Mouse (Mus musculus) embryonic facial prominence, embryonic 15.5 days (tissue): ENCODE measurements around the gene R3hdm2. TPM values are rescaled to one million over a fixed set of nuclear protein-coding genes. Genes with fewer than 3 reads are reported as not detected.

ENCODE experiments used
- ATAC-seq: fragments of 200-750 bp; cut with Nextera tagmentation; 2 replicates; pipeline ENCODE4 v1.8.0; 2017; ENCODE audit warnings: low read depth, moderate TSS enrichment; ENCODE audit not compliant: insufficient number of reproducible peaks, low FRiP score, low TSS enrichment
- H3K27ac ChIP-seq: fragments of 300-500 bp; sonication (generic); replicated peaks from 2 replicates; pipeline ENCODE4 v1.5.1; 2015; ENCODE audit warnings: mild to moderate bottlenecking, inconsistent platforms
- H3K27me3 ChIP-seq: fragments of 300-500 bp; sonication (generic); 2 replicates; pipeline ENCODE4 v1.6.1; 2015; ENCODE audit warnings: inconsistent platforms
- H3K36me3 ChIP-seq: fragments of 300-500 bp; sonication (generic); 2 replicates; pipeline ENCODE4 v1.6.1; 2015; ENCODE audit warnings: mild to moderate bottlenecking, inconsistent platforms
- H3K4me1 ChIP-seq: fragments of 300-500 bp; sonication (generic); 2 replicates; pipeline ENCODE4 v1.6.1; 2015; ENCODE audit warnings: inconsistent platforms
- H3K4me2 ChIP-seq: fragments of 300-500 bp; sonication (generic); replicated peaks from 2 replicates; pipeline ENCODE4 v1.6.1; 2015; ENCODE audit warnings: mild to moderate bottlenecking, inconsistent platforms
- H3K4me3 ChIP-seq: fragments of 300-500 bp; sonication (generic); replicated peaks from 2 replicates; pipeline ENCODE4 v1.5.1; 2015; ENCODE audit warnings: mild to moderate bottlenecking, inconsistent platforms
- H3K9ac ChIP-seq: fragments of 300-500 bp; sonication (generic); 2 replicates; pipeline ENCODE4 v1.6.1; 2015; ENCODE audit warnings: inconsistent platforms
- H3K9me3 ChIP-seq: fragments of 300-500 bp; sonication (generic); replicated peaks from 2 replicates; pipeline ENCODE4 v1.6.1; 2016; ENCODE audit warnings: inconsistent platforms
- WGBS: fragments of 180-500 bp; shearing (Covaris S2); methylation state at CpG from one replicate; pipeline ENCODE4 v1.1.7; 2015; 5-methylcytosine and 5-hydroxymethylcytosine counted together
- polyA plus RNA-seq: library from polyadenylated mRNA; unstranded; fragments of >200 nt; fragmentation: Nextera tagmentation; extraction: Ambion mirVana; gene quantifications from 2 replicates; pipeline ENCODE4 v1.2.1, GENCODE M21; 2015

Gene R3hdm2
- polyA plus RNA-seq, 1 experiment from 2014 or later: 40.1 TPM

DNA sequence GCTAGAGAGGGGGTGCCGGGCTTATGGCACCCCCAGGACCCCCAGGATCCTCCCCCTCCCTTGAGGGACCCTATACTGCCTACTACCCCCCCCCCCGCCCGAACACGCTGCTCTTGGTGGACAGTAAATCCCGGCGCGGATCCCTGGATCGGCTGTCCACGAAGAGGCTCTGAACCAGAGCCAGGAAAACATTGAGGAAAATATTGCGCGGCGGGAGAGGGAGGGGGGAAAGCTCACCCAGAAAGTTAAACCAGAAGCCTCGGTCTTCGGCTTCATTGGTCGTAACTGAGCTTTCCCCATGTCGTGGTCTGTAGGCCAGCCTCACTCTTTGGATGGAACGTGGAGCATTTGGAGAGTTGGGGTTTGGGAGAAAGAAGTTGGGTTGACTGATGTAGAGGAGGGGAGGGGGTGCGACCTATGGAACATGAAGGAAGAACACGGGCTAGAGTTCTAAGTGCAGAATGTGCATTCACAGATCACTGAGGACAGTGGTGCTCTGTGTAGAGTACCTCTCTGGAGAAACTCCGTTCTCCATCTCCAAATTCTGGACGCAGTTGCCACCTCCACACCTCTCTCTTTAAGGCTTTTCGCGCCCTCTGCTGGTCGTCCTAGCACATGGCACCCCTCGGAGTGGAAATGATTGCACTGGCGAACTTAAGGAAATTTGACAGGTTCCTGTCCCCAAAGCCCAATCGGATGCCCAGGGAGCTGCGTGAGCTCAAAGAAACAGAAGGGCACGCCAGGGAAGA, 38.1 kb upstream of the R3hdm2 start, which contains the start of gene Gli1:
Gene Gli1, minus strand, starts transcription at position 84 of the 749 bp plus-strand sequence.
- Histone ChIP-seq H3K4me1 (peaks cover 31% of the 10 kb centered on the region), H3K27ac (peak within 1 kb of the TSS; percentile 96), H3K9ac (peak within 1 kb of the TSS; percentile 33), H3K9me3 (no peaks in the 10 kb centered on the region), H3K4me3 (peak within 1 kb of the TSS; percentile 56), H3K36me3 (peaks cover 3% of the 10 kb centered on the region; the same call in 1 of the 2 replicates), H3K27me3 (no peaks in the 10 kb centered on the region), H3K4me2 (peak within 1 kb of the TSS; percentile 93)
- ATAC-seq: no peak
- WGBS: under 1% methylated on average over 29 of the region's 29 CpGs

DNA sequence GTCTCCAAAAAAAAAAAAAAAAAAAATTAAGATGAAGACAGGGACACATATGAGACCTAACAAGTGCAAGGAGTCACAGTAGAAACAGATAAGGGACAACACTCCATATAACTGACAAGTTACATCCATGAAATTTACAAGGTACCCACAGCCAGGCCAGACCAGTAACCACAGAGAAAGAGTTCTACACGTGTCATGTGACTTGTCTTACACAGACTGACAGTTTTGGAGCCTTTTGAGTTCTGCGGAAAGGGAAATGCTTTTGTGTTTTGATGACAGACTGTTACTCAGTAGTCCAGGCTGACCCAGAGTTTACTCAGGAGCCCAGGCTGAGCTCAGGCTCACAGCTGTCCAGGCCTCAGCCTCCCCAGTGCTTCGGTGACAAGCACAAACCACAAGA, 37.1 kb upstream of the R3hdm2 start:
- Histone ChIP-seq H3K4me3 (no peak overlapping the region), H3K9ac (no peak overlapping the region), H3K36me3 (no peaks in the 10 kb centered on the region), H3K27me3 (no peaks in the 10 kb centered on the region), H3K27ac (no peak overlapping the region), H3K9me3 (no peaks in the 10 kb centered on the region), H3K4me1 (peaks cover 28% of the 10 kb centered on the region), H3K4me2 (no peak overlapping the region)
- no peak for ATAC-seq
- whole genome bisulfite sequencing: 57% methylated on average over 3 of the region's 3 CpGs

DNA sequence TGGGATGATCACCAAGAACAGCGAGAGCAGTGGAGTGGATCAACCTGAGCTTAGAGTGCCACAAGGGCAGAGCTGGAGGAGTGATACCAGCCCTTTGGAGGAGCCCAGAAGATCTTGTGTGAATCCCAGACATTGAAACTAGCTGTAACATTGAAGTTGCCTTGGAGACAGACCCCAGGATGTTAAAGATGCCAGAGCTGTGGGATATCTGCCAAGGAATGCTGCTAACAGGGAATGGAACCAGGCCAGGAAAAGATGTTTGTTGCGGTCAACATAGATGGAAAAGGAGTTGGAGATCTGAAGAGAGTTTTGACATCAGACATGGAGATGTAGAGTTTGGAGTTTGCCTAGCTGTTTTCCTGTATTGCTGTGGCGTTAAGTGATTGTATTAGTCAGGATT, 34.0 kb upstream of the R3hdm2 start:
- Histone ChIP-seq H3K4me2 (no peak overlapping the region), H3K27ac (no peak overlapping the region), H3K9ac (no peak overlapping the region), H3K36me3 (no peaks in the 10 kb centered on the region), H3K27me3 (no peaks in the 10 kb centered on the region), H3K4me1 (peaks cover 6% of the 10 kb centered on the region), H3K9me3 (no peaks in the 10 kb centered on the region), H3K4me3 (no peak overlapping the region)
- ATAC-seq: no peak
- 78% methylated on average over 3 of the region's 3 CpGs for WGBS

DNA sequence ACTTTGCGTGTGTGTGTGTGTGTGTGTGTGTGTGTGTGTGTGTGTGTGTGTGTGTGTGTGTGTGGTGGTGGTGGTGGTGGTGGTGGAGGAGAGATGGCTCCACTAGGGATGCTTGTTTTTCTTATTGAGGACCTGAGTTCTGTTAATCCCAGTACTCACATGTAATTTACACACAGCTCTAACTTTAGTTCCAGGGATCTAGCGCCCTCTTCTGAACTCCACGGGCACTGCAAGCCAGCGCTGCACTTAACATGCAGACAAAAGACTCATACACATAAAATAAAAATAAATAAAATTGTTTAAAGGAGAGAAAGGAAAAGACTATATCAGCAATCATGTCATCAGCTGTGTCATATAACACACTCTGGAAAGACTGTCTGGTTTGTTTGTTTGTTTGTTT, 31.2 kb upstream of the R3hdm2 start:
- Histone ChIP-seq H3K9me3 (no peaks in the 10 kb centered on the region), H3K4me2 (no peak overlapping the region), H3K9ac (no peak overlapping the region), H3K27me3 (no peaks in the 10 kb centered on the region), H3K27ac (no peak overlapping the region), H3K36me3 (no peaks in the 10 kb centered on the region), H3K4me3 (no peak overlapping the region), H3K4me1 (no peaks in the 10 kb centered on the region)
- 58% methylated on average over 4 of the region's 4 CpGs for WGBS
- no peak for ATAC-seq

DNA sequence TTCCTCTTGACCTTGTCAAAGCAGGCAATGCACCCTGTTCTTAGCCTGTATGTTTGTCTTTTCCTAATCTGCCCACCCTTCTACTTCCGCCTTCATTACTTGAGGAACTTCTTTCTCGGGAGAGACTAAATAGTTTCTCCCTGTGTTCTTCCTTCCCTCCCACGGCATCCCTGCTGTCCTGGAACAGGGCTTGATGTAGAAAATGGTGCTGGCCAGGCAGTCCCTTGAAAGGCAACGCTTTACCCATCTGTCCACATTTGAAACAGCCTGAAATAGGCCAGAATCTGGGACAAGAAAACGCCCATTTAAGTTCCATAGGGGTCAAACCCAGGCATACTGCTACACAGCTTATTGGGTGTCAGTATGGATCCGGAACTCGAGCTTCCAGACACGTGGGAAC, 30.3 kb upstream of the R3hdm2 start:
- Histone ChIP-seq H3K27ac (no peak overlapping the region), H3K4me3 (no peak overlapping the region), H3K36me3 (no peaks in the 10 kb centered on the region), H3K9me3 (no peaks in the 10 kb centered on the region), H3K4me1 (no peaks in the 10 kb centered on the region), H3K4me2 (no peak overlapping the region), H3K27me3 (no peaks in the 10 kb centered on the region), H3K9ac (no peak overlapping the region)
- ATAC-seq: no peak
- WGBS: 76% methylated on average over 8 of the region's 8 CpGs

GRCm38 (mm10) chr10:127350594-127351284, 29.4 kb upstream of the R3hdm2 start:
- Histone ChIP-seq H3K4me3 (peak overlapping the region; percentile 34), H3K9me3 (no peaks in the 10 kb centered on the region), H3K36me3 (no peaks in the 10 kb centered on the region), H3K9ac (0 out of 2 replicates have a peak overlapping the region, but pooled peaks have one; percentile 13), H3K4me1 (no peaks in the 10 kb centered on the region), H3K4me2 (peak overlapping the region; percentile 46), H3K27ac (no peak overlapping the region), H3K27me3 (no peaks in the 10 kb centered on the region)
- 9% methylated on average over 24 of the region's 24 CpGs for WGBS
- peak; percentile 72; the same call in 1 of the 2 replicates for ATAC-seq

DNA sequence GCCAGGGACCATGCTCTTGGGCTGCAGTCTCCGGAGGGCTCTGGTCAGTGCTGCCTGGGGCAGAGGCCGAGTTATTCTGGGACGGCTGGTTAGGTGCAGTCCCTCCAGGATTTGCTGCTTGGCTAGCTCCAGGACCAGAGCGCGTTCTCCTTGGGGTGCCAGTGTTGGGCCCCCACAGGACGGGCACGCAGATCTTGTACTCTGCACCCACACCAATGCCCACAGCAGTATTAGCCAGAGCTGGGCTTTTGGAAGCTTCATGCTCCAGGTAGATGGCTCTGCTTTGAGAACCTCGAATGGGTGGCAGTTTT, 28.9 kb upstream of the R3hdm2 start:
- Histone ChIP-seq H3K27ac (no peak overlapping the region), H3K27me3 (no peaks in the 10 kb centered on the region), H3K4me3 (no peak overlapping the region), H3K9me3 (no peaks in the 10 kb centered on the region), H3K36me3 (no peaks in the 10 kb centered on the region), H3K9ac (0 out of 2 replicates have a peak overlapping the region, but pooled peaks have one; percentile 13), H3K4me1 (no peaks in the 10 kb centered on the region), H3K4me2 (peak overlapping the region; percentile 46)
- no peak for ATAC-seq
- WGBS: 79% methylated on average over 8 of the region's 8 CpGs

- no peak for ATAC-seq
- Histone ChIP-seq H3K27me3 (no peaks in the 10 kb centered on the region), H3K27ac (no peak overlapping the region), H3K4me2 (no peak overlapping the region), H3K9ac (no peak overlapping the region), H3K36me3 (no peaks in the 10 kb centered on the region), H3K4me1 (no peaks in the 10 kb centered on the region), H3K9me3 (no peaks in the 10 kb centered on the region), H3K4me3 (no peak overlapping the region)
- WGBS: 69% methylated on average over 8 of the region's 8 CpGs
Observed at GRCm38 (mm10) chr10:127351719-127352118, 28.4 kb upstream of the R3hdm2 start.

GRCm38 (mm10) chr10:127352187-127352586, 27.9 kb upstream of the R3hdm2 start:
- Histone ChIP-seq H3K36me3 (no peaks in the 10 kb centered on the region), H3K4me3 (no peak overlapping the region), H3K27me3 (no peaks in the 10 kb centered on the region), H3K4me2 (no peak overlapping the region), H3K9ac (no peak overlapping the region), H3K9me3 (no peaks in the 10 kb centered on the region), H3K4me1 (no peaks in the 10 kb centered on the region), H3K27ac (no peak overlapping the region)
- WGBS: 87% methylated on average over 9 of the region's 9 CpGs
- ATAC-seq: no peak

- no peak for ATAC-seq
Observed at GRCm38 (mm10) chr10:127352766-127353165, 27.4 kb upstream of the R3hdm2 start.

DNA sequence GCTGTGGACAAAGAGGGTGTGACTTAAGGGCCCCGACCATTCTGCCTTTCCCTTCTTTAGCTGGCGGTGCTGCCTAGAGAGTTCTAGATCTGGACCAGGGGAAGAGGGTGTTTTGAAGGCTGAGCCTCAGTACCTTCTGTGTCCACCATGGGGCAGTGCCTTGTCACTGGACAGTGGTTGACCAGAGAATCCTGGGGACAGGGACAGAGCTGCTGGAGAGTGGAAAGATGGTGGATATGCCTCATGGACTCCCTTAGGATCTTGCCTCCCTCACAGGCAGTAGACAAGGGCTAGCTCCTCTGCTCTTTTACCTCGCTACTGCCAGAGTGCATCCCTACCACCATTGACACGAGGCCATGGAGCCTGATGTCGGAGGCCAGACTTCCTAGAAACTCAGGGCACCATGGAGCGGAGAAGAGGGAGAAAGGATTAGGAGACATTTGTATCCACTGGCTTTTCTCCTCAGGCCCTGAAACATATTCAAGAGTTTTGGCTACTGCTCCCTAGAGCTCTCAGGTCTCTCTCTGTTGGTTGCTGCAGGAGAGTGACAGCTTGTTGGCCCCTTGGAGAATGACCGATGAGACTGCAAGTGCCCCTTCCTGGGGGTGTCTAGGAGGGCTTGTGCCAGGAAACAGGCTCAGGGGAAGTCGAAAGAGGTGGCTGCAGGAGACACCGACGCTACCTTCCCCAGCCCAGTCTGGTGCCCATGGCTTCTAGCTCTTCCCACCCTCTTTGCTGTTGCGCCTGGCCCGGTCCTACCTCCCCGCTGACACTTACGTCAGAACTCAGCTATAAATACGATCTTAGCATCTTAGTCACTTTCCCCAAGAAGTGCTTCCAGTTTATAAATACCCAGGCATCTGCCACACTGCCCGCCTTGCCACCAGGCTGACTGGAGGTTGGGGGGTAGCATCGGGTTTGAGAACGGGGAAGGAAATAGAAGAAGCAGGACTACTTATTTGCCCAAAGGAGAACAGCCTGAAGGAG, 25.9 kb upstream of the R3hdm2 start, which contains the start of gene Inhbe:
Gene Inhbe, minus strand, starts transcription at position 503 of the 987 bp plus-strand sequence.
- Histone ChIP-seq H3K36me3 (no peaks in the 10 kb centered on the region), H3K9me3 (no peaks in the 10 kb centered on the region), H3K27me3 (no peaks in the 10 kb centered on the region), H3K4me2 (no peak within 1 kb of the TSS), H3K4me1 (no peaks in the 10 kb centered on the region), H3K4me3 (no peak within 1 kb of the TSS), H3K9ac (no peak within 1 kb of the TSS), H3K27ac (no peak within 1 kb of the TSS)
- ATAC-seq: no peak
- 83% methylated on average over 18 of the region's 18 CpGs for WGBS

More at GRCm38 (mm10) chr10:127352766-127353165, 27.4 kb upstream of the R3hdm2 start:
- Histone ChIP-seq H3K4me2 (no peak overlapping the region), H3K9me3 (no peaks in the 10 kb centered on the region), H3K36me3 (no peaks in the 10 kb centered on the region), H3K27ac (no peak overlapping the region), H3K27me3 (no peaks in the 10 kb centered on the region), H3K4me3 (no peak overlapping the region), H3K4me1 (no peaks in the 10 kb centered on the region), H3K9ac (no peak overlapping the region)
- 86% methylated on average over 11 of the region's 11 CpGs for WGBS
